Mouse (Mus musculus) small intestine, adult 2 months (tissue): ENCODE data around the gene Etnk1. TPM values are rescaled to one million over a fixed set of nuclear protein-coding genes. Genes with fewer than 3 reads are reported as not detected.

Source experiments
- H3K27ac ChIP-seq: fragments of 200-500 bp; 2 replicates; pipeline ENCODE4 v1.5.1; 2012; ENCODE audit warnings: low read depth, low read length, control low read depth, inconsistent platforms; ENCODE audit not compliant: insufficient read depth
- H3K27me3 ChIP-seq: fragments of 200-500 bp; 2 replicates; pipeline ENCODE4 v1.6.1; 2012; ENCODE audit warnings: mild to moderate bottlenecking, moderate library complexity, low read length, inconsistent platforms; ENCODE audit not compliant: control insufficient read depth, insufficient read depth
- H3K36me3 ChIP-seq: fragments of 200-500 bp; 2 replicates; pipeline ENCODE4 v1.6.1; 2012; ENCODE audit warnings: mild to moderate bottlenecking, low read length, control low read depth, inconsistent platforms; ENCODE audit not compliant: control insufficient read depth, insufficient read depth
- H3K4me1 ChIP-seq: fragments of 200-500 bp; 2 replicates; pipeline ENCODE4 v1.6.1; 2012; ENCODE audit warnings: low read length, inconsistent platforms, mixed read lengths; ENCODE audit not compliant: control insufficient read depth, insufficient read depth, insufficient read length
- H3K4me3 ChIP-seq: fragments of 200-500 bp; 2 replicates; pipeline ENCODE4 v1.5.1; 2012; ENCODE audit warnings: low read depth, mild to moderate bottlenecking, control low read depth, inconsistent platforms, low read length, moderate library complexity
- CTCF ChIP-seq: fragments of 200-500 bp; IDR thresholded peaks from 2 replicates; pipeline ENCODE4 v1.5.1; 2012; ENCODE audit warnings: low read depth, mild to moderate bottlenecking, control low read depth, inconsistent platforms, low read length, moderate library complexity, mixed read lengths; ENCODE audit not compliant: insufficient replicate concordance, insufficient read length; ENCODE audit errors: extremely low read depth
- POLR2A ChIP-seq: fragments of 200-500 bp; IDR thresholded peaks from 2 replicates; pipeline ENCODE4 v1.6.1; 2012; ENCODE audit warnings: low read depth, mild to moderate bottlenecking, control low read depth, inconsistent platforms, low read length, moderate library complexity
- WGBS: fragments of 180-500 bp; shearing (Covaris S2); methylation state at CpG from one replicate; pipeline ENCODE4 v1.1.7; 2018; 5-methylcytosine and 5-hydroxymethylcytosine counted together
- polyA plus RNA-seq: library from polyadenylated mRNA; depleted of rRNA; stranded (reverse); fragments of >200 nt; gene quantifications from 2 replicates; pipeline ENCODE4 v1.2.3, GENCODE M21; 2012

Etnk1 gene
- polyA plus RNA-seq, 1 experiment: 77.7 TPM

DNA sequence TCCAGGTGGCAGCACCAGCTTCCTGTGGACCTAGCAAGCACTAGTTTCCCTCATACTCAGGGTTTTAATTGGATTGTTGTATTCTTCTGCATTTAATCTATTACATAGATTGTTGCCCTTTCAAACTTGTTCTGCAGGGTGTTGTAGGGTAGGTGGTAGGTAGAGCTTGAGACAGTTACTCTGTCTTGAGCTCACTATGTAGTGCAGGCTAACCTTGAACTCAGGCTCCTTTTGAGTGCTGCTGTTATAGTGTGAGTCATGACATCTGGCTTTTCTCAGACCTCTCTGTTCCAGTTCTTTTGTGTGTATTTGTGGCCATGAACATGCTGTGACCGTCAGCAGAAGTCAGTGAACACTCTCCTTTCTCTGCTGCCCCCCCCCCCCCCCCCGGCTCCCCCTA lies 12.7 kb downstream of the Etnk1 start:
- H3K27me3 ChIP-seq: no peaks in the 10 kb centered on the region
- 81% methylated on average over 2 of the region's 2 CpGs for WGBS
- H3K27ac ChIP-seq: no peak overlapping the region
- H3K4me3 ChIP-seq: no peak overlapping the region
- H3K36me3 ChIP-seq: peaks cover 29% of the 10 kb centered on the region
- no peak for TF ChIP-seq POLR2A
- TF ChIP-seq CTCF: no peak
- no peaks in the 10 kb centered on the region; the same call in 1 of the 2 replicates for H3K4me1 ChIP-seq

DNA sequence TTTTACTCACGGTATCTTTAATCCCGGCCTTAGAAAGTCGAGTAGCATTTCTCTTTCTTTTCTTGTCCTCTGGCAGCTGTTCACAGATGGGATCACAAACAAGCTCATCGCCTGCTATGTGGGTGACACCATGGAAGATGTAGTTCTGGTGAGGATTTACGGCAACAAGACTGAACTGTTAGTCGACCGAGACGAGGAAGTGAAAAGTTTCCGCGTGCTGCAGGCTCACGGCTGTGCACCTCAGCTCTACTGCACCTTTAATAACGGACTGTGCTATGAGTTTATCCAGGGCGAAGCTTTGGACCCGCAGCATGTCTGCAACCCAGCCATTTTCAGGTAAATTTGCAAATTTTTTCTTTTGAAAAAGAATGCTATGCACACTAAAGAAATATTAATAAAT lies 13.5 kb downstream of the Etnk1 start:
- H3K27me3 ChIP-seq: no peaks in the 10 kb centered on the region
- TF ChIP-seq CTCF: no peak
- no peak for TF ChIP-seq POLR2A
- 82% methylated on average over 14 of the region's 14 CpGs for WGBS
- no peaks in the 10 kb centered on the region; the same call in 1 of the 2 replicates for H3K4me1 ChIP-seq
- H3K27ac ChIP-seq: no peak overlapping the region
- no peak overlapping the region for H3K4me3 ChIP-seq
- peaks cover 35% of the 10 kb centered on the region for H3K36me3 ChIP-seq

DNA sequence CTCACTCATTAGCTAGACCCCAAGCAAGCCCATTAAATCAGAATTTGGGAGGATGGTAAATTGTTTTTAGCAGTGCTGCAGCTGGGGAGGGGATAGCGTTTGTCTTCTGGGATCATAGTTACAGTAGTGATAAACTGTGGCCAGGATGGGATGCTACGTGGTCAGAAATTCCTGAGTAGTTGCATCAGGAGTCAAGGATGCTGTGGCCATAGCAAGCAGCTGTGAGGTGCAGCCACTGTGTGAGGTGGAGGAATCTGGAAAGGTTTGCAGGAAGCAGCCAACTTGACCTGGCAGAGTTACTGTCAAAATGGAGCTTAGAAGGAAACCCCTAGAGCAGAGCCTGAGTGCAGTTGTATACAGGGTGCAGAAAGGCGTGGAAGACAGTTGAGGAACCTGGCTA lies 17.1 kb downstream of the Etnk1 start:
- H3K4me1 ChIP-seq: no peaks in the 10 kb centered on the region
- H3K4me3 ChIP-seq: no peak overlapping the region
- peaks cover 46% of the 10 kb centered on the region for H3K36me3 ChIP-seq
- no peaks in the 10 kb centered on the region for H3K27me3 ChIP-seq
- 86% methylated on average over 3 of the region's 3 CpGs for WGBS
- no peak for TF ChIP-seq CTCF
- TF ChIP-seq POLR2A: no peak
- no peak overlapping the region for H3K27ac ChIP-seq

GRCm38 (mm10) chr6:143184745-143185144 lies 17.7 kb downstream of the Etnk1 start:
- H3K27ac ChIP-seq: no peak overlapping the region
- no peaks in the 10 kb centered on the region for H3K4me1 ChIP-seq
- no peaks in the 10 kb centered on the region for H3K27me3 ChIP-seq
- no peak for TF ChIP-seq POLR2A
- no peak for TF ChIP-seq CTCF
- peaks cover 49% of the 10 kb centered on the region for H3K36me3 ChIP-seq
- WGBS: 77% methylated on average over 5 of the region's 5 CpGs
- H3K4me3 ChIP-seq: no peak overlapping the region

GRCm38 (mm10) chr6:143190838-143191476 lies 23.9 kb downstream of the Etnk1 start:
- no peak overlapping the region for H3K4me3 ChIP-seq
- no peaks in the 10 kb centered on the region for H3K4me1 ChIP-seq
- no peaks in the 10 kb centered on the region for H3K27me3 ChIP-seq
- TF ChIP-seq POLR2A (no peak), CTCF (no peak)
- H3K36me3 ChIP-seq: peaks cover 29% of the 10 kb centered on the region
- WGBS: 66% methylated on average over 7 of the region's 7 CpGs
- H3K27ac ChIP-seq: no peak overlapping the region

- Histone ChIP-seq H3K4me3 (no peak overlapping the region), H3K27ac (no peak overlapping the region), H3K36me3 (peaks cover 31% of the 10 kb centered on the region), H3K4me1 (no peaks in the 10 kb centered on the region), H3K27me3 (no peaks in the 10 kb centered on the region)
- TF ChIP-seq POLR2A (no peak), CTCF (no peak)
- 78% methylated on average over 9 of the region's 9 CpGs for WGBS
Observed at GRCm38 (mm10) chr6:143191477-143192098, 24.6 kb downstream of the Etnk1 start.

GRCm38 (mm10) chr6:143192709-143193108 lies 25.7 kb downstream of the Etnk1 start:
- Histone ChIP-seq H3K4me1 (no peaks in the 10 kb centered on the region), H3K36me3 (peaks cover 39% of the 10 kb centered on the region), H3K4me3 (no peak overlapping the region), H3K27ac (no peak overlapping the region), H3K27me3 (no peaks in the 10 kb centered on the region)
- TF ChIP-seq POLR2A (no peak), CTCF (no peak)
- WGBS: 90% methylated on average over 8 of the region's 8 CpGs
